Mouse (Mus musculus) intestine, embryonic 16.5 days (tissue): ENCODE measurements at regions not wholly inside any gene's neighbourhood (a gene's known extent, or its start where the extent isn't known, plus 50 kb on each side); places are given as distances from the start of the nearest gene placed in this dataset.
A peak's percentile ranks its signal among the peaks of the same experiment; 100 is the strongest.

ENCODE experiments used
- ATAC-seq: fragments of 200-750 bp; cut with Nextera tagmentation; 2 replicates; pipeline ENCODE4 v1.8.0; 2017; ENCODE audit warnings: moderate TSS enrichment, moderate library complexity
- H3K27ac ChIP-seq: fragments of 300-500 bp; sonication (generic); 2 replicates; pipeline ENCODE4 v1.5.1; 2014; ENCODE audit warnings: mild to moderate bottlenecking, low read length
- H3K27me3 ChIP-seq: fragments of 300-500 bp; sonication (generic); replicated peaks from 2 replicates; pipeline ENCODE4 v1.6.1; 2014; ENCODE audit warnings: low read length, control low read depth, mixed read lengths; ENCODE audit not compliant: control insufficient read depth, insufficient read depth
- H3K36me3 ChIP-seq: fragments of 300-500 bp; sonication (generic); 2 replicates; pipeline ENCODE4 v1.6.1; 2014; ENCODE audit warnings: low read length, control low read depth; ENCODE audit not compliant: control insufficient read depth, insufficient read depth
- H3K4me1 ChIP-seq: fragments of 300-500 bp; sonication (generic); 2 replicates; pipeline ENCODE4 v1.6.1; 2014; ENCODE audit warnings: low read length, control low read depth, mixed read lengths; ENCODE audit not compliant: control insufficient read depth, insufficient read depth
- H3K4me2 ChIP-seq: fragments of 300-500 bp; sonication (generic); 2 replicates; pipeline ENCODE4 v1.6.1; 2014; ENCODE audit warnings: low read depth, low read length, control low read depth
- H3K4me3 ChIP-seq: fragments of 300-500 bp; sonication (generic); 2 replicates; pipeline ENCODE4 v1.5.1; 2014; ENCODE audit warnings: mild to moderate bottlenecking, low read length
- H3K9ac ChIP-seq: fragments of 300-500 bp; sonication (generic); 2 replicates; pipeline ENCODE4 v1.6.1; 2014; ENCODE audit warnings: low read depth, low read length
- H3K9me3 ChIP-seq: fragments of 300-500 bp; sonication (generic); 2 replicates; pipeline ENCODE4 v1.6.1; 2016; ENCODE audit warnings: low read length, control low read depth; ENCODE audit not compliant: control insufficient read depth
- WGBS: fragments of 180-500 bp; shearing (Covaris S2); extraction: QIAGEN DNeasy Blood & Tissue Kit; methylation state at CpG from one replicate; pipeline ENCODE4 v1.1.7; 2014; 5-methylcytosine and 5-hydroxymethylcytosine counted together

- no peak for ATAC-seq
- H3K9me3 ChIP-seq, result no peaks in the 10 kb centered on the region
- no peak overlapping the region for H3K4me2 ChIP-seq
- no peaks in the 10 kb centered on the region for H3K36me3 ChIP-seq
- no peaks in the 10 kb centered on the region for H3K27me3 ChIP-seq
- no peak overlapping the region for H3K9ac ChIP-seq
- WGBS, result 89% methylated on average over 4 of the region's 4 CpGs
- H3K27ac ChIP-seq, result no peak overlapping the region
- H3K4me3 ChIP-seq, result no peak overlapping the region
- H3K4me1 ChIP-seq, result no peaks in the 10 kb centered on the region
Observed at GRCm38 (mm10) chr8:49274031-49274430, 430.3 kb upstream of the Tenm3 start.

- no peak overlapping the region for H3K4me2 ChIP-seq
- no peaks in the 10 kb centered on the region for H3K9me3 ChIP-seq
- no peak overlapping the region for H3K27ac ChIP-seq
- no peak overlapping the region for H3K9ac ChIP-seq
- peak; percentile 93 for ATAC-seq
- no peaks in the 10 kb centered on the region for H3K36me3 ChIP-seq
- H3K4me3 ChIP-seq, result no peak overlapping the region
- H3K27me3 ChIP-seq, result no peaks in the 10 kb centered on the region
- 86% methylated on average over 1 of the region's 1 CpGs for WGBS
- H3K4me1 ChIP-seq, result no peaks in the 10 kb centered on the region
Observed at GRCm38 (mm10) chr8:49273109-49273508, 429.4 kb upstream of the Tenm3 start.

GRCm38 (mm10) chr8:49263416-49263815 lies 419.7 kb upstream of the Tenm3 start:
- Histone ChIP-seq H3K4me3 (no peak overlapping the region), H3K27me3 (no peaks in the 10 kb centered on the region), H3K4me1 (no peaks in the 10 kb centered on the region), H3K9ac (no peak overlapping the region), H3K4me2 (no peak overlapping the region), H3K36me3 (no peaks in the 10 kb centered on the region), H3K27ac (no peak overlapping the region), H3K9me3 (no peaks in the 10 kb centered on the region)
- no peak for ATAC-seq
- 84% methylated on average over 6 of the region's 6 CpGs for WGBS

GRCm38 (mm10) chr8:49262797-49263196 lies 419.0 kb upstream of the Tenm3 start:
- Histone ChIP-seq H3K4me3 (no peak overlapping the region), H3K27me3 (no peaks in the 10 kb centered on the region), H3K4me1 (no peaks in the 10 kb centered on the region), H3K9me3 (no peaks in the 10 kb centered on the region), H3K36me3 (no peaks in the 10 kb centered on the region), H3K27ac (no peak overlapping the region), H3K9ac (no peak overlapping the region), H3K4me2 (no peak overlapping the region)
- 70% methylated on average over 3 of the region's 3 CpGs for WGBS
- ATAC-seq, result no peak

- no peak for ATAC-seq
- H3K9ac ChIP-seq, result no peak overlapping the region
- H3K4me2 ChIP-seq, result no peak overlapping the region
- no peak overlapping the region for H3K4me3 ChIP-seq
- H3K27ac ChIP-seq, result no peak overlapping the region
- WGBS, result 72% methylated on average over 2 of the region's 2 CpGs
- no peaks in the 10 kb centered on the region for H3K4me1 ChIP-seq
- H3K9me3 ChIP-seq, result no peaks in the 10 kb centered on the region
- H3K36me3 ChIP-seq, result no peaks in the 10 kb centered on the region
- no peaks in the 10 kb centered on the region for H3K27me3 ChIP-seq
Observed at GRCm38 (mm10) chr8:49255954-49256353, 412.2 kb upstream of the Tenm3 start.

GRCm38 (mm10) chr8:49254311-49254828 lies 410.6 kb upstream of the Tenm3 start:
- H3K27me3 ChIP-seq, result no peaks in the 10 kb centered on the region
- no peak overlapping the region for H3K4me2 ChIP-seq
- WGBS, result 66% methylated on average over 3 of the region's 3 CpGs
- no peak for ATAC-seq
- H3K9ac ChIP-seq, result no peak overlapping the region
- no peaks in the 10 kb centered on the region for H3K36me3 ChIP-seq
- no peaks in the 10 kb centered on the region for H3K9me3 ChIP-seq
- H3K27ac ChIP-seq, result no peak overlapping the region
- no peak overlapping the region for H3K4me3 ChIP-seq
- H3K4me1 ChIP-seq, result no peaks in the 10 kb centered on the region

- no peaks in the 10 kb centered on the region for H3K9me3 ChIP-seq
- no peak overlapping the region for H3K27ac ChIP-seq
- no peak for ATAC-seq
- 61% methylated on average over 5 of the region's 5 CpGs for WGBS
- no peaks in the 10 kb centered on the region for H3K36me3 ChIP-seq
- H3K4me2 ChIP-seq, result no peak overlapping the region
- no peak overlapping the region for H3K4me3 ChIP-seq
- H3K9ac ChIP-seq, result no peak overlapping the region
- no peaks in the 10 kb centered on the region for H3K27me3 ChIP-seq
- no peaks in the 10 kb centered on the region for H3K4me1 ChIP-seq
Observed at GRCm38 (mm10) chr8:49243002-49243401, 399.3 kb upstream of the Tenm3 start.

GRCm38 (mm10) chr8:49236822-49237071 lies 393.0 kb upstream of the Tenm3 start:
- Histone ChIP-seq H3K27ac (no peak overlapping the region), H3K9ac (no peak overlapping the region), H3K36me3 (no peaks in the 10 kb centered on the region), H3K4me3 (no peak overlapping the region), H3K9me3 (no peaks in the 10 kb centered on the region), H3K27me3 (no peaks in the 10 kb centered on the region), H3K4me1 (no peaks in the 10 kb centered on the region), H3K4me2 (no peak overlapping the region)
- ATAC-seq, result no peak
- 81% methylated on average over 4 of the region's 4 CpGs for WGBS

GRCm38 (mm10) chr8:49236021-49236821 lies 392.5 kb upstream of the Tenm3 start:
- WGBS, result 80% methylated on average over 7 of the region's 7 CpGs
- no peaks in the 10 kb centered on the region for H3K36me3 ChIP-seq
- no peaks in the 10 kb centered on the region for H3K9me3 ChIP-seq
- no peaks in the 10 kb centered on the region for H3K27me3 ChIP-seq
- no peak overlapping the region for H3K27ac ChIP-seq
- no peaks in the 10 kb centered on the region for H3K4me1 ChIP-seq
- no peak overlapping the region for H3K4me2 ChIP-seq
- no peak overlapping the region for H3K4me3 ChIP-seq
- no peak for ATAC-seq
- no peak overlapping the region for H3K9ac ChIP-seq
